Mouse (Mus musculus): ENCODE measurements at regions not wholly inside any gene's neighbourhood (a gene's known extent, or its start where the extent isn't known, plus 50 kb on each side); places are given as distances from the start of the nearest gene placed in this dataset.

- DNase-seq: no peak
Observed at GRCm38 (mm10) chr12:73445562-73445961, 100.6 kb downstream of the Tmem30b start.

GRCm38 (mm10) chr12:73445128-73445527 lies 101.1 kb downstream of the Tmem30b start:
- no peak for DNase-seq

- no peak for DNase-seq
Observed at GRCm38 (mm10) chr12:73441326-73441725, 104.9 kb downstream of the Tmem30b start.

GRCm38 (mm10) chr12:73434684-73435083 lies 111.5 kb downstream of the Tmem30b start:
- DNase-seq: no peak

- DNase-seq: no peak
Observed at GRCm38 (mm10) chr12:73432546-73432945, 113.6 kb downstream of the Tmem30b start.

GRCm38 (mm10) chr12:73428171-73428570 lies 118.0 kb downstream of the Tmem30b start:
- DNase-seq: no peak

GRCm38 (mm10) chr12:73424814-73425213 lies 121.4 kb downstream of the Tmem30b start:
- DNase-seq: no peak

GRCm38 (mm10) chr12:73417101-73417500 lies 129.1 kb downstream of the Tmem30b start:
- no peak for DNase-seq

- no peak for DNase-seq
Observed at GRCm38 (mm10) chr12:73416367-73416897, 129.8 kb downstream of the Tmem30b start.

GRCm38 (mm10) chr12:73415856-73416366 lies 129.3 kb downstream of the Slc38a6 start:
- no peak for DNase-seq

- DNase-seq: no peak
Observed at GRCm38 (mm10) chr12:73413439-73414196, 127.0 kb downstream of the Slc38a6 start.

- DNase-seq: no peak
Observed at GRCm38 (mm10) chr12:73412500-73412899, 125.9 kb downstream of the Slc38a6 start.

- DNase-seq: no peak
Observed at GRCm38 (mm10) chr12:73410924-73411323, 124.3 kb downstream of the Slc38a6 start.

- no peak for DNase-seq
Observed at GRCm38 (mm10) chr12:73409481-73410085, 123.0 kb downstream of the Slc38a6 start.

GRCm38 (mm10) chr12:73408614-73409013 lies 122.0 kb downstream of the Slc38a6 start:
- no peak for DNase-seq

GRCm38 (mm10) chr12:73408165-73408564 lies 121.6 kb downstream of the Slc38a6 start:
- DNase-seq: no peak

GRCm38 (mm10) chr12:73406556-73407087 lies 120.0 kb downstream of the Slc38a6 start:
- DNase-seq: no peak

- DNase-seq: no peak
Observed at GRCm38 (mm10) chr12:73405583-73405982, 119.0 kb downstream of the Slc38a6 start.

GRCm38 (mm10) chr12:73405106-73405505 lies 118.5 kb downstream of the Slc38a6 start:
- DNase-seq: no peak

GRCm38 (mm10) chr12:73403906-73404474 lies 117.4 kb downstream of the Slc38a6 start:
- no peak for DNase-seq

Data from cerebellum, adult 11-12 months (tissue).